Mouse (Mus musculus) neural tube, embryonic 14.5 days (tissue): Measurements from ENCODE around the gene Ntrk3. TPM values are rescaled to one million over a fixed set of nuclear protein-coding genes. Genes with fewer than 3 reads are reported as not detected.

Experiments used
- ATAC-seq: fragments of 200-750 bp; cut with Nextera tagmentation; 2 replicates; pipeline ENCODE4 v1.8.0; 2017; ENCODE audit warnings: low read depth, mild to moderate bottlenecking, moderate TSS enrichment, moderate library complexity
- H3K27ac ChIP-seq: fragments of 300-500 bp; sonication (generic); 2 replicates; pipeline ENCODE4 v1.5.1; 2014; ENCODE audit warnings: low read depth, mild to moderate bottlenecking, control low read depth, low read length, moderate library complexity, mixed read lengths
- H3K27me3 ChIP-seq: fragments of 300-500 bp; sonication (generic); 2 replicates; pipeline ENCODE4 v1.6.1; 2014; ENCODE audit warnings: low read length; ENCODE audit not compliant: control insufficient read depth, insufficient read depth
- H3K36me3 ChIP-seq: fragments of 300-500 bp; sonication (generic); 2 replicates; pipeline ENCODE4 v1.6.1; 2014; ENCODE audit warnings: low read length, mixed read lengths; ENCODE audit not compliant: control insufficient read depth, insufficient read depth
- H3K4me1 ChIP-seq: fragments of 300-500 bp; sonication (generic); 2 replicates; pipeline ENCODE4 v1.6.1; 2014; ENCODE audit warnings: low read length; ENCODE audit not compliant: control insufficient read depth, insufficient read depth
- H3K4me2 ChIP-seq: fragments of 300-500 bp; sonication (generic); 2 replicates; pipeline ENCODE4 v1.6.1; 2014; ENCODE audit warnings: mild to moderate bottlenecking, low read depth, low read length, control low read depth
- H3K4me3 ChIP-seq: fragments of 300-500 bp; sonication (generic); 2 replicates; pipeline ENCODE4 v1.5.1; 2014; ENCODE audit warnings: low read depth, low read length, control low read depth, mixed read lengths
- H3K9ac ChIP-seq: fragments of 300-500 bp; sonication (generic); replicated peaks from 2 replicates; pipeline ENCODE4 v1.6.1; 2014; ENCODE audit warnings: low read depth, mild to moderate bottlenecking, control low read depth, low read length, mixed read lengths
- H3K9me3 ChIP-seq: fragments of 300-500 bp; sonication (generic); 2 replicates; pipeline ENCODE4 v1.6.1; 2016; ENCODE audit warnings: low read length; ENCODE audit not compliant: control insufficient read depth
- WGBS: fragments of 180-500 bp; shearing (Covaris S2); extraction: QIAGEN DNeasy Blood & Tissue Kit; methylation state at CpG from one replicate; pipeline ENCODE4 v1.1.7; 2014; 5-methylcytosine and 5-hydroxymethylcytosine counted together
- polyA plus RNA-seq: library from polyadenylated mRNA; unstranded; fragments of >200 nt; fragmentation: Nextera tagmentation; extraction: Ambion mirVana; gene quantifications from 2 replicates; pipeline ENCODE4 v1.2.1, GENCODE M21; 2014

Gene Ntrk3
- polyA plus RNA-seq, 1 experiment from 2014 or later = 38.6 TPM

- Histone ChIP-seq H3K27ac (no peak overlapping the region), H3K27me3 (no peaks in the 10 kb centered on the region), H3K4me2 (no peak overlapping the region), H3K9me3 (no peaks in the 10 kb centered on the region), H3K9ac (no peak overlapping the region), H3K4me1 (no peaks in the 10 kb centered on the region), H3K36me3 (no peaks in the 10 kb centered on the region), H3K4me3 (no peak overlapping the region)
- 84% methylated on average over 1 of the region's 1 CpGs for WGBS
- ATAC-seq = no peak
These were observed 607.8 kb downstream of the Ntrk3 start for GRCm38 (mm10) chr7:78129966-78130365.

Other genes with a start within 250 kb of the Ntrk3 start
- 69.1 and 74.0 TPM in 2 replicates for gene Mrps11, start 45.1 kb upstream of the Ntrk3 start, polyA plus RNA-seq
- 61.2 and 62.1 TPM in 2 replicates for gene Mrpl46, start 45.5 kb upstream of the Ntrk3 start, polyA plus RNA-seq
- 12.9 and 14.9 TPM in 2 replicates for gene Det1, start 109.3 kb upstream of the Ntrk3 start, polyA plus RNA-seq
- gene Aen, start 157.8 kb upstream of the Ntrk3 start, polyA plus RNA-seq = 38.9 and 47.5 TPM in 2 replicates
- 0.77 and 1.3 TPM in 2 replicates for gene Isg20, start 175.4 kb upstream of the Ntrk3 start, polyA plus RNA-seq